Mouse (Mus musculus) right cerebral cortex, postnatal 36 days (tissue): Measurements from ENCODE around the gene Susd2.

ENCODE experiments used
- DNase-seq, 2 experiments: peaks; one replicate each; pipeline ENCODE4 v3.0.0; 2022; ENCODE audit warnings: low spot score in 2 of 2, mixed read lengths in 1 of 2

Gene Susd2

DNA sequence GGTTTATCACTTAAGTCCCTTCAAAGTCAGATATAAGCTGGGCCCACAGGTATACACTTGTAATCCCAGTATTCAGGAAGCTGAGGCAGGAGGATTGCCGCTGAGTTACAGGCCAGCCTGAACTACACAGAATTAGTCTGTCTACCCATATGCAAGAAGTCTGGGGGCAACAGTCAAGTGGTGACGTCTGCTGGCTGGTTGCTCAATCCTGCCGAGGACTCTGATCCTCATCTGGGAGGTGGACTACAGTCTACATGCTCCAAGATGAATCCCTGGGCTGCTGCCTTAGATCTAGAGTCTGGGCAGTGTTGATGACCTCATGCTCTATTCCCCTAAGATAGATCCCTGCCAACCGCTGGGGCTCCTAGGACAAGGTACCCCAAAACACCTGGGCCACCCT lies 10.2 kb upstream of the Susd2 start:
- no peak for DNase-seq

DNA sequence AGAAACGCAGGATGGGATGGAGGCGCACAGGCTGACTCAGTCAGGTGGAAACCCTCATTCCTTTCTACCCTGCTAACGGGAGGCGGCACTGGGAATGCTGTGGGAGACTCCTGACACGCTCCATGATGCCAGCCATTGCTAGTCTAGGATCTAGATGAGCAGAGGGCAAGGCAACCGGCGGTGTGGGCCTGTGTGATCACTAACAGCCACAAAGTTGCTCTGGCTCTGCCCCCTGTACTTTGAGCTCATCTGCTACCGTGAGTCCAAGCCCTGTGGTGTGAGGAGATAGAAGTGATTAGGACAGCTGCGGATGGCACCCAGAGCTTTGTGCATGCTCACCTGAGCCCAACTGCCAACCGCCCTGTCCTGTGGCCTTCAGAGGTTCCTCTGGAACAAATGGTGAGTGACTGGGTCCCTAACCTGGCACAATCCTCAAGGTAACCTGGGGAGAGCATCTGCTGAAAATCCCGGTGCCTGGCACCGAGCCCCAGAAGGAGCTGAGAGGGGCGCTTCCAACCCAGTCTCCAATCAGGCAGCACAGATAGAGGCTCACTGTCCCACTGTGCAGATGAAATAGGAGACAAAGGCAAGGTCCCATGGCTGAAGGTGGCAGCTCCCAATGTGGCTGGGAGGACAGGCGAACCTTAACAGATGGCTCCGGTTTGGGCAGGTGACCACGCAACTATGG lies 7.7 kb upstream of the Susd2 start:
- DNase-seq = no peak

DNA sequence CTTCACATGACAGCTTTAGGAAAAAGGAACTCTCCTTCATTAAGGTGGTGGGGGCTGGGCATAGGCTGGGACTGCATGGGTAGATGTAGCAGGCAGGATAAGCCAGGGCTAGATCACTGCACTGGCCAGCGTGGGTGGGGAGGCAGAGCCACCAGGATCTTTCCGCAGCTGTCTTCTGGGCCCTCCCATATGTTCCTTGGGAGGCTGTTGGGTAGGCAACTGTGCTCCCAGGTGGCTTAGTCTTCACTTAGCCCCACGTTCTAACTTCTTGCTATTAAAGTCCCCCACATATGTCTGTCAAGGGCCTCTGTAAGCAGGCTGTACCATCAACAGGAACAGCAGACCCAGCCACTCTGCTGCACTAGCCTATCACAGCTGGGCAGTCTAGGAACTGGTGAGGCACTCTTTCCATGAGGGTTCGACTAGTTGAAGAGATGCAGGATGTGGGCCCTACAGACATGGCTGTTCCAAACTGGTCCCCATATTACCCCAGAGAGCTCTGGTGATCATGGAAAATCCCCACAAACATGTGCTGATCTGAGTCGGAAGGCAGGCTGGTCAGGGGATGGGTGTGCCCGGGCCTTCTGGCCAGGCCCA lies 6.6 kb upstream of the Susd2 start:
- no peak for DNase-seq

DNA sequence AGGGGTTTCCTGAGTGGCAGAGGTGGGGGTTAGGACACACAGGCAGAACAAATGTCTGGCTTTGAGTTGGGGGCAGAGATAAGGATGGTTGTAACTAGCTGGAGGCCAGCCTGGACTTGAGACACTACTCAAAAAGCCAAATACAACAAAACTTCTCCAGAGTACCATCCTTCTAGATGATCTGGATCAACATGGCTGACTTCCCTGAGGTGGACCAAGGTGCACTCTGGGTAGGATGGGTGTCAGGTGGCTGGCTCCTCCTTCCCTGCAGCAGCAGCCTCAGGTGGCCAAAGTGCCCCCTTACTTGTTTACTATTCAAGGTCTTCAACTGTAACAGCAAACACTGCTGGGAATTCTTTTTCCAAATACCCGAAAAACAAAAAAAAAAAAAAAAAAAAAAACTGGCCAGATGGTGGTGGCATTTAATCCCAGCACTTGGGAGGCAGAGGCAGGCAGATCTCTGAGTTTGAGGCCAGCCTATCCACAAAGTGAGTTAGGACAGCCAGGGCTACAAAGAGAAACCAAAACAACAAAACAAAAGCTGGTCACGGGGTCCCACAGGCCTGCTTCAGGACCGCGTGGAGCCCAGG lies 5.7 kb upstream of the Susd2 start:
- DNase-seq = no peak

DNA sequence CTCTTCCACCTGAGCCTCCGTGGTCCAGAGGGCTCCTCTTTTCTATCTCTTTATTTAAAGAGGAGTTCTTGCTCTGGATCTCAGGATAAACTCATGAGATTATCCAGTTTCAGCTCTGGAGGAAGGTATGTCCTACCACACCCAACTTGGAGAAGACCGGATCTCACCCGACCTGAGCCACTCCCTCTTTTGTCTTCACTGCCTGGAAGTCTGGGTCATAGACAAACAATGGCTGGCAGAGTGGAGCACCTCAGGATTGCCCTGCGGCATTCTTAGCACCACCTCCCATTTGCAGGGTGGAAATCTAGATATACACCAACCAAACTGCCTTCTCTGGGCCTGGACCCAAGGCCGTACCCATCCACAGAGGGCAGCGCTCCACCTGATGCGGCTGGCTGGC lies 5.2 kb upstream of the Susd2 start:
- DNase-seq = no peak

DNA sequence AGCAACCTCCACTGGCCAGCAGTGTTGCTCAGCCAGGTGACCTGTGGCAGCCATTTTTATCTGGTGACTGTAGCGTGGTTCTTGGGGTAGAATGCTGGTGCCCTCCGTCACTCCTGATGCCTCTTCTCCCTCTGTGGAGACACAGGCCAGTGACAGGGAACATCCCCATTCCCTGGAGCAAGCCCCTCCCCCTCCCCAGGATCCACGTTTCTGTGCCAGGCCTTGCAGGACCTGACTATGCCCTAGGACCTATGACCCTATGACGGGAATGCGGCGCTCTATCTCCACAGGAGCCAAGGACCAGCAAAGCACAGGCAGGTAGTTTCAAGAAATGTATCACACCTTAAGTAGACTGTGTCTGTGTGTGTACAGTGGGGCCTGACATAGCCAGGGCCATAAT lies 4.3 kb upstream of the Susd2 start:
- no peak for DNase-seq

DNA sequence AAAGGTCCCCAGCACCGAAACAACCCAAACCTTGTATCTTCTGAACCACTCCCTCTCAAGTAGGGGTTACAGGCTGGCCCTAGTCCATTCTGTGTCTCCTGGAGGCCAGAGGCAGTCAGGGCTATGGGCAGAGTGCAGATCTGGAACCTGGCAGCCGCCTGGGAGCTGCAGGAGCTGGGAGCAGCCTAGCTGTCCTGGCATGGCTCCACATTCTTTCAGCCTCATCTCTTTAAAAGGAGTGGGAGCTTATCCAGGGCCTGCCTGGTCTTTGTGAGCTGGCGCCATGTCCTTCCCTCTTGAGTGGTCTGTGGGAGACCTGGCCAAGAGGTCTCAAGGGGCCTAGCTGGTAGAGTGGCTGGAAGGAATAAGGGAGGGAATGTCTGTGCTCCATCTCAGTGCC lies 3.6 kb upstream of the Susd2 start:
- no peak for DNase-seq

DNA sequence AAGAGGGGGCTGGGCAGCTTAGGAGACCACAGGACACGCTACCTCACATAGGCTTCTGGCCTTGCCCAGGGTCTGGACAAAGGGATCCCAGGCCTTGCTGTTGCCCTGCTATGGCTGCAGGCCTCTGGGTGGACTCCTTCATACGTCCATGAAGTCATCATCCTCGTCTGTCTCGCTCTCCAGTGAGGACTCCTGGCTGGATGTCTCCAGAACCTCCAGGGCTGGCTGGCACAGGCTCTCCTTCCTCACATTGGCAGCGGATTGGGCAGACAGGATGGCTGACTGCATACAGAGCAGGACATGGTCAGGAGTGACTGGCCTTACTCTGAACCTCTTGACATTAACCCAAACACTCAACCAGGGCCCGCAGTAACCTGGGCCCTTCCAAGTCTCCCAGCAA lies 2.6 kb upstream of the Susd2 start:
- DNase-seq = no peak

DNA sequence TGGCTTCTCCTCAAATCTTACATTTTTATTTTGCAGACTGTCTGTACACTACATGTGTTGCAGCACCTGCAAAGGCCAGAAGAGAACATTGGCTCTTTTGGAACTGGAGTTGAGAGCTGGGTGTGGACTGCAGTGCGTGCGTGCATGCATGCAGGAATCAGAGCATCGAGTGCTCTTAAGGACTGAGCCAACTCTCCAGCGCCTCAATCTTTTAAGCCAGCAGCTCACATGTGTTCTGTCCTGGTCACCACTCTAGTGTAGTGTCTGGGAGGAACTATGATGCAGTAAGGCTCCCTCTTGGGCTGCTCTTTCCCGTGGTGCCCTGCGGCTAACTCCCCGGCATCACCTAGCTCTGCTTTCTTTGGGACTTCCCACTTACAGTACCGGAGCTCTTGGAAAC lies 1.8 kb upstream of the Susd2 start:
- no peak for DNase-seq

DNA sequence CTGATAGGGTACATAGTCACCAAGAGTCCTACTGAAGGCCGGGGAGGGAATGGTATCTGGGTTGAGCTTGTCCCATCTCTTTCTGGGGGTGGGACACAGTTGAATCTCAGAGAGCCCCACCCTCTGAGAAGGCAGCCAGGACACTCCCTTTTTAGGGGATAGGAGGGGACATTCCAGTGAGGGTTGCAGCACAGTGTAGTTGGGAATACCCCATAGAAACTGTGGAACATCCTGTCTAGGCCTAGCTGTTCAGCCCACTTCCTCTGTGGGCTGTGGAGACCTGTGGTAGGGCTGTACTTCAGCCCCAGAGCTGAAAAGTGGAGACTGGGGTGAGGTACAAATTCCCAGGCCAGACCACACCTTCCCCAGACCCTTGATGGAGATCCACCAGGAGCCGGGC lies 917 bp downstream of the Susd2 start:
- DNase-seq = no peak

DNA sequence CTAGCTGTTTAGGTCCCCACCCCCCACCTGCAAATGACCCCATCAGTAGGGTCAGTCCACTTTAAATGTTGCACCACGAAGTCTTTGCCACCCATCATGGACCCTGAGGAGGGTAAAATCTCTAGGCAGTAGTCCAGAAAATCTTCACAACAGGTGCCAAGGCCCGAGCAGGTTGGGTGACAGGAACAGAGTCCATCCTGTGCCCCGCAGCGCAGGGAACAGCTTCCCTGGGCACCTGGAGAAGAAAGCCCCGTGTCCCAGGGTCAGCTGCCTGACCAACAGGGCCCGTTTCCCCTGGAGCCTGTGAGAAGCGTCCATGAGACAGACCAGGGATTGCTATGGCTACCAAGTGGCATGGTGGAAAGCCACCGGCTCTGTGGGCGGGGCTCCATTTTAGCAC lies 1.4 kb downstream of the Susd2 start:
- DNase-seq = no peak

DNA sequence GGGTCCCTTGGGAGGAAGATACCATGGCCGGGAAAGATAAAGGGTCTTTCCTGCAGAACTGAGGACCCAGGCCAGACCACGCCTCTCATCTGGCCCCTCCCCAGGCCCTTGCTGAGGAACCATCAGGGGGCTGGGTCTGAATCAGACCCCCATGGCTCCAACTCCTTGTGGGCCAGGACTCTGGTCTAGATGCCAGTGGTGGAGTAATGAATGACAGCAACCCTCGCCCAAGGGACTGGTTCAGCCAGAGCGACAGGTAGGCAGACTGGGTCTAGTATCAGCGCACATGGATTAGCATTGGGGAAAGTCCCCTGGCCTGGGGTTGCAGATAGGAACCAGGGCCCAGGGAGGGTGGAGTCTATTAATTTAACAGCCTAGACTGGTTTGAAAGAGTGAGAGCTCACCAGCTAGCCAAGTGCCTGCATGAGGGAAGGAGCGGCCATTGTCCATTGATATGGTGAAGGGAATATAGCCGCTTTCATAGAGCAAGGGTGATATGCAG lies 2.0 kb downstream of the Susd2 start:
- no peak for DNase-seq

DNA sequence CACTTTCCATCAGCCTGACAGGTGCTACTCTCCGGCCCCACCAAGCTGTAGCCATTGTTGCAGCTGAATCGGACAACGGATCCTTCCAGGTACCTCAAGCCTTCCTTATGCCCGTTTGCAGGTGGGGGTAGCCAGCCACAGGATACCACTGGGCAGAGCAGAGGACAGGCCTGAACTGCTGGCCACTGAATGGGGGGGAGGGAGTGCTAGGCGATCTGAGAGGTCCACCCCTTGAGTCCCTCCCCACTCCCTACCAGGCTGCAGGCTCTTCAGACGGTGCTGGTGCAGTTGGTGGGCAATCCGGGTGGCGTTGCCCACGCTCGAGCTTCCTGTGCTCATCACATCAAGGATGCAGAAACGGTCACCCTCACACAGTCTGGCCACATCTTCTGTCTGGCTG lies 6.1 kb downstream of the Susd2 start:
- DNase-seq = peak in 1 of 2 experiments; percentile 0

DNA sequence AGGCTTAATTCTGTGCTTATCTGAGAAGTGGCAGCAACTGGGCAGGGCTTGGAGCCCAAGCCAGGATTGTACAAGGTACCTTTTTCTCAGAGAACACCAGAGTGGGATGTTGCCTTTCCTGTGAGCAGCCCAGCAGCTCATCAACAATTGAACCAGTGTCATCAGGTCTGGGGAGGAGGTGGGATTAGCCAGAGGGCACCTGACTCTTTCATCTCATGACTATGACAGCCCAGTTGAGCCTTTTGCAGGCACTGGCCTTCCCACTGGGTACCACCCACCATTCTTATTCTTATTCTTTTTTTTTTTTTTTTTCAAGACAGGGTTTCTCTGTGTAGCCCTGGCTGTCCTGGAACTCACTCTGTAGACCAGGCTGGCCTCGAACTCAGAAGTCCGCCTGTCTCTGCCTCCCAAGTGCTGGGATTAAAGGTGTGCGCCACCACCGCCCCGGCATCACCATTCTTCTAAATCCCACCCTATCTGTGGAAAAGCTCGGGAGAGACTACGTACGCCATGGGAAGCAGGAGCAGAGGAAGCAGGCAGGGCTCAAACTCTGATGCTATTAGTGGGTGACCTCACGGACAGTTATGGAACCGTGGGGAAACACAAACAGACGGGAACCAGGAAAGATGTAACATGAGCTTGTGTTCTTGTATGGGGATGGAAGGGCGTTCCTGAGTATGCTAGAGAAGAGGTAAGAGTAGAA lies 7.6 kb downstream of the Susd2 start:
- DNase-seq = no peak

DNA sequence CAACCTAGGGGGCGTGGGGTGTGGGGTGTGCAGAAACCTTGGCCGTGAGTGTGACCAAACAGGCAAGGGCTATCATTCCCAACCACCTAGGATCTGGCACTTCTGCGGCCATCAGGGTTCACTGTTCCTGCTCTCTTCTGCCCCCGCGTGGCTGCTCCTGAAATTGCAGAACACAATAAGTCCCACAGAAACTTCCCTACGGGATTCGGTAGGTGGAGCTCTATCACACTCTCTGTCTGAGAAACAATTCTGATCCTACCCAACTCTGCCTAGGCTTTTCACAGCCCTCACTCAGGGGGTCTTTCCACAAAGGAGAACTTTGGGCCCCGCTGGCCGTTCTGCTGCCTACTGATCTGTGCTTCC lies 8.1 kb downstream of the Susd2 start:
- DNase-seq = peak; percentile 57 to 74

DNA sequence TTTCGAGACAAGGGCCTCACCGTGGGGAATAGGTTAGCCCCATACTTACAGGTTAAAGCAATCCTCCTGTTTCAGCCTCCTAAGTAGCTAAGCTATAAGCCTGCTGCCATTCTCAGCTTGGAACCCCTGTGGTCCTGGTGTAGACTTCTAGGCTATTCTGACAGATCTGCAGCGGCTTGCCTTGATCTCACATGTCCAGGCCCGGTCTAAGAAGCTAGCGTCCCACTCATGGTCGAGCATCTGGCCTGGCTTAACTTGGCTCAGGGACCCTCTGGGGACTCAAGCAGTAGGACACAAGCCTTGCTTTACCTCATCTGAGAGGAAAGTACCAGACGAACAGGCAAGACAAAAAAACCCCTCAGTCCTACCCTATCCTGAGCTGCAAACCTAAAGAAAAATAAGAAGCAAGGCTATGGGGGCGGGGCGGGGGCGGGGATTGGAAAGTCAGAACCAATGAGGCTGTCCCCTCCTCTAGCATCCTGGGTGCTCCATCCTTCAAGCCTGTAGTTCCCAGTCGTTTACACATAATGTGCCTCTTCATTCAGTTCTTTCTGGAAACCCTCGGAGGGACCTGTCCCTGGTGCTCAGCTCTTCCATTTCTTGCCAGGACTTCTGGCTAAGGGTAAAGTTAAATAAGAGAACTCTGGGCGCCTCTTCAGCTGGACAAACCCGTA lies 8.7 kb downstream of the Susd2 start:
- DNase-seq = no peak

DNA sequence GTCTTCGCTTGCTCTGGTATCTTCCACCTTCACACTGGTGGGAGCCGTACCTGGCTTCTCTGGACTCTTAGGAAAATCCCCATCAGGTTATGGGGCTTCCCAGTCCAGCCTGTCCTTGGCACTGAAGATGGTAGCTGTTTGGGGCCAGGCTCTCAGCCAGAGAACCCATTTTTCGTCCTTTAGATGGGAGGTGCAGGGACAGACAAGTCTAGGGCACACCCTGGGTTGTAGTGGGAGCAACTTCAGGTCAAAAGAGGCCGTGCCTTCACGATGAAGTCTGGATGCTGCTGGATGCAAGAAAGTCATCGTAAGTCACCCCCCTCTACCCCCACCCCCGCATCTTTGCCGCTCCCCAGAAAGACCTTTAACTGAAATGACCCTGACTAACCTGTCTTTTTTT lies 9.2 kb downstream of the Susd2 start:
- DNase-seq = no peak

DNA sequence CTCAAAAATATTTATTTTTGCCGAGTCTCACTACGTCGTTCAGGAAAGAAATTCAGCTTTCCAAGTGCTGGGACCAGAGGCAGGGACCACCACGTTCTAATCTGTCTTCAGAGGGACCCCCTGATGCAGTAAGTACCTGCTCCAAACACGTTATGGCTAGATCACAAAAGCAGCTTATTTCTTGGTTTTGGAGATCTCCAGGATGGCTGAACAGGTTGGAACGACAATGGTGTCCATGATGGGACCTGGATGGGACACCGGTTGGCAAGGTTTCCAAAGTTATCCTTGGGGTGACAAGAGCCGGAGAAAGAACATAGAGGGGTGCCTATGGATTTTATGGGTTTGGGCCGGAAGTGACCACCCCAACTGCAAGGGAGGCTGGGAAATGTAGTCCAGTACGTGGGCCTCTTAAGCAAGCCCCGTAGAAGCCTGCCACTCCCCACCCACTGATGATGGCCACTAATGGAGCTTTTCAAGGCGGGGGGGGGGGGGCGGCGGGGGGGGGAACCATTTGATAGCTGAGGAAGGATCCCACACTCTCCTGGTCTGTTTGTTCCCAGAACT lies 10.2 kb downstream of the Susd2 start:
- no peak for DNase-seq

DNA sequence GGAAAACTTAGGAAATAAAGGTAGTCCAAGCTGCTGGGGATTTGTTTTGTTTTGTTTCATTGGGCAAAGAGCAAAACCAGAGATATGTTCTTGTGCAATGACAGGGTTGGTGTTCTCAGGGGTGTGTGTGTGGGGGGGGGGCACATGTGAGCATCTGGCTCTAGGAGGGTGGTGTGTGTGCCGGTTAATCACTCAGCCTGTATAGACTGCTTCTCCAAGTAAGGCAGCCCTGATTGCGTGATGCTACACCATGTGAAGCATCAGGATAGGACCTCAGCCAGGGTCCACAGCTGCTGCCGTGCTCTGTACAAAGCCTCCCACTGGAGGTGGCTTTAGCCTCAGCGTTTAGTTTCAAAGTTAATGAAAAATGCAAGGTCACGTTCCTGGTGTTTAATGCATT lies 10.8 kb downstream of the Susd2 start:
- no peak for DNase-seq

DNA sequence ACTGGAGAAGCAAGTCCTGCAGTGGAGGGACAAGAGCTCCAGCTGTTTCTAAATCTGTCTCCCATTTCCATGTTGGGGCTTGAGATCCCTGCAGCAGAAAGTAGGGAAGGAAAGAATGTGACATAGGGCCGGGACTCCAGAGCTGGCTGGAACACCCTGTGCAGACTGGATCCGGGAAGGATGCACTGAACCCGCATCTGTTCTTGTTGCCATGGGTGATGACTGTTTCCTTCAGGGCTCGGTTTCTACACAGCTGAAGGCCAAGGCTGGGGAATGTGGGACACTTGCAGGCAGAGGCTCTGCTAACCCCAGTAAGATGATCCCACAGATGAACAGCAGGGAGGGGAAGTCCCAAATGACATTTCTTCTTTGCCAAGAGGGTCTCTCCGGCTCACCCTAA lies 11.2 kb downstream of the Susd2 start:
- no peak for DNase-seq

DNA sequence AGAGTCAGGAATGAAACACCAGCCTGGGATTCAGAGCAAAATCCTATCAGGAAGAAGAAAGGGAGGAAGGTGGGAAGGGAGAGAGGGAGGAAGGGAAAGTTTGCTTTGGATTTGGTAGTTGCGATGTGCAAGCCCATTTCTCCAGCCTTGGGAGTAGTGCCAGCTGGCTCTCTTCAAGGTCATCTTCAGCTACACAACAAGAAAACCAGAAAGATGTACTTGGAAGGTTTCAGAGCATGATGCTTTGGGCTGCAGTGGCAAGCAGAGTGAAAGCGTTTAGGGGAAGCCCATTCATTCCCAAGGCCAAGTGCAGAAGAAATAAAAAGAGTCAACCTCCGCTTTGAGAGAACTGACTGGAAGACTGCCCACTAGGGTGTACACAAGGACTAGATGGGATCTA lies 16.3 kb downstream of the Susd2 start:
- no peak for DNase-seq

DNA sequence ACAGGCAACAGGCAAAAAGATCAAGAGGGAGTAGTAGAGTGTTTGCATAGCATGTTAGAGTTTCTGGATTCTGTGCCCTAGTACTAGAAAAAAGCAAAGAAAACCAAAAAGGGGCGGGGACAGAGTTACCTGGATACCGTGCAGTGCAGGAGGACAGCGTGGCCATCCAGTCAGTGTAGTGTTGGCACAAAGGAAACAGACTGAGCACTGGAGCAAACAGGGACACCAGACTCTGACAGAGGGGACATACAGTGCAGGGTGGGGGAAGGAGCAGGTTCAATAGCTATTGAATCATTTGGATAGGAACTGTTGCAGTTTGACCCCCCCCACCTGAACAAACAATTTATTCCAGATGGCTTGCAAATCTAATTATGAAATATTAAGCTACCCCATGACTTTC lies 16.8 kb downstream of the Susd2 start:
- no peak for DNase-seq
